Mouse (Mus musculus) testis, adult 2 months (tissue): Measurements from ENCODE around the gene Atp6v1g2.

Experiments
- CTCF ChIP-seq: fragments of 200-500 bp; IDR thresholded peaks from 2 replicates; pipeline ENCODE4 v1.5.1; 2012; ENCODE audit warnings: low read depth, mild to moderate bottlenecking, inconsistent platforms, low read length, moderate library complexity; ENCODE audit not compliant: control insufficient read depth, insufficient read depth, insufficient replicate concordance
- POLR2A ChIP-seq: fragments of 200-500 bp; IDR thresholded peaks from 2 replicates; pipeline ENCODE4 v1.6.1; 2012; ENCODE audit warnings: low read depth, mild to moderate bottlenecking, inconsistent platforms, low read length, moderate library complexity; ENCODE audit not compliant: control insufficient read depth

DNA sequence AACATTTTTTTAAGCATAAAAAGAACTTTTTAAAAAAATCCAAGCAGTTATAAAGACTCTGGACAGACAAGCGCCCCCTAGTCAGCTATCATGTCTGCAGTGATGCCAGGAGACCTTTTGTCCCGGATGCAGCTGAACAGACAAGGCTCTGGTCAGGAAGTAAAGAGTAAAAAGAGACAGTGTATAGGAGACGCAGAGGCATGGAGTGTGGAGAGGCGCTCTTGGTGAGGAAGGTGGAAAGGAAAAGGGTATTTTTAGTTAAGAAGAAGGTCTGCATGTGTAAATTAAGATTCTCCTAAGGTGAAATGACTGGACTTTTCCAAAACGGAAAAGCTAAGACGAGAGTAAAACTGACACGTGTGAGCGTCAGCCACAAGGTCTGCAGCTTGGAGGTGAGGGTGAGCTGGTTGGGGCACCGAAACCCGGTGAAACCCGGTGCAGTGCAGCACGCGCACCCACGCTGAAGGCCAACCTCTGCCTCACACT lies 6.9 kb upstream of the Atp6v1g2 start:
- no peak for TF ChIP-seq CTCF
- no peak for TF ChIP-seq POLR2A
